Mouse (Mus musculus): ENCODE data around the gene Gnaq.

- TF ChIP-seq CTCF (IDR thresholded peaks at IDR 0.05; ENCODE audit: control insufficient read depth, insufficient read depth, low read length) (no peak), POLR2A (IDR thresholded peaks at IDR 0.05; ENCODE audit: borderline replicate concordance, control insufficient read depth, low read depth, low read length) (no peak)
Observed at GRCm38 (mm10) chr19:16187952-16188351, 55.3 kb downstream of the Gnaq start.
